Mouse (Mus musculus) lung, embryonic 14.5 days (tissue): ENCODE measurements around the gene Tmtc3. TPM values are rescaled to one million over a fixed set of nuclear protein-coding genes. Genes with fewer than 3 reads are reported as not detected.

Source experiments
- polyA plus RNA-seq: library from polyadenylated mRNA; unstranded; fragments of >200 nt; fragmentation: Nextera tagmentation; extraction: Ambion mirVana; gene quantifications from 2 replicates; pipeline ENCODE4 v1.2.1, GENCODE M21; 2014

Gene Tmtc3
- polyA plus RNA-seq, 1 experiment from 2014 or later = 35.5 TPM

Other genes starting within 250 kb of the Tmtc3 start
- gene Gm4301, start 151.7 kb downstream of the Tmtc3 start, polyA plus RNA-seq = not detected in 2 replicates
- gene Gm4302, start 146.5 kb downstream of the Tmtc3 start, polyA plus RNA-seq = not detected in 2 replicates
- gene Gm4303, start 141.4 kb downstream of the Tmtc3 start, polyA plus RNA-seq = not detected in 2 replicates
- not detected in 2 replicates for gene Gm4305, start 136.3 kb downstream of the Tmtc3 start, polyA plus RNA-seq
- gene Gm4307, start 126.0 kb downstream of the Tmtc3 start, polyA plus RNA-seq = not detected in 2 replicates
- gene Gm4312, start 104.8 kb downstream of the Tmtc3 start, polyA plus RNA-seq = not detected in 2 replicates
- gene Cep290, start 208 bp upstream of the Tmtc3 start, polyA plus RNA-seq = 6.2 and 6.7 TPM in 2 replicates
- gene 4930430F08Rik, start 103.1 kb upstream of the Tmtc3 start, polyA plus RNA-seq = 8.0 and 9.1 TPM in 2 replicates
- not detected in 2 replicates for gene 1700017N19Rik, start 103.1 kb upstream of the Tmtc3 start, polyA plus RNA-seq